Mouse (Mus musculus) bone marrow macrophage, adult 2 months (primary cell): ENCODE data around the gene Minos1.

Experiments
- CTCF ChIP-seq: IDR thresholded peaks from 2 replicates; pipeline ENCODE4 v1.5.1; 2012; ENCODE audit warnings: low read depth, mild to moderate bottlenecking, low read length, moderate library complexity
- POLR2A ChIP-seq: IDR thresholded peaks from 2 replicates; pipeline ENCODE4 v1.6.1; 2012; ENCODE audit warnings: mild to moderate bottlenecking, low read depth, low read length, borderline replicate concordance

DNA sequence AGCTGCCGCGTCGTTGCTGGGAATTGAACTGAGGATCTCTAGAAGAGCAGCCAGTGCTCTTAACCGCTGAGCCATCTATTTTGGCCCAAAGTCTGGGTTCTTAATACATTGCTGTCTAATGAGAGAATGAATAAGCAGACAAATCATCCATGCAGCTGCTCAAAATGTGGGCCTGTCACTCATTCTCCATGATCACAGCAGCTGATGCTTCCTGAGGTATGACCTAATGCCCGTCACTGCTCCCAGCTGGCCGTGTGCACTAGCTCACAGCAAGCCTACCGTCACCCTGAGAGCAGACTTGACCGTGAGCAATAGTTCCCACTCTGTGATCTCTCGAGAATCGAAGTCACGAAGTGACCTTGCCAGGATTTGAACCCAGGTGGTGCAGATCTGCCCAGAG, 51.5 kb downstream of the Minos1 start:
- TF ChIP-seq POLR2A (no peak), CTCF (no peak)
